In genomic region chr2:71227398-71227797, GRCm38 (mm10) we compare ENCODE assay signal across 15 mouse cellular contexts. TPM values are rescaled to one million over a fixed set of nuclear protein-coding genes. Genes with fewer than 3 reads are reported as not detected.
DNase-seq lines count a peak whose midpoint lies in the region; ATAC-seq and TF ChIP-seq lines count a peak whose summit lies in the region.
"Had no signal": no experiment of that assay in that cellular context is flagged by ENCODE, and none has a peak within 500 bp of the region (broad histone marks: within the 10 kb centered on the region; RNA-seq: fewer than 3 reads in every experiment).

No protein-coding gene starts in this region.

- no peaks in the 10 kb centered on the region for H3K4me1 ChIP-seq in heart, postnatal 0 days (ENCODE audit: control insufficient read depth, insufficient read depth)
- no peaks in the 10 kb centered on the region for H3K4me1 ChIP-seq in midbrain, embryonic 11.5 days (ENCODE audit: control insufficient read depth, insufficient read depth, low read length)
- 0 out of 2 replicates have a peak, but pooled peaks cover 3% of the 10 kb centered on the region for H3K4me1 ChIP-seq in midbrain, embryonic 16.5 days (ENCODE audit: control insufficient read depth, insufficient read depth, low read length)
- H3K4me1 ChIP-seq in stomach, postnatal 0 days (replicated peaks; ENCODE audit: control insufficient read depth, insufficient read depth) = no peaks in the 10 kb centered on the region
- H3K4me1 ChIP-seq: embryonic facial prominence, embryonic 15.5 days had no signal

- no peak overlapping the region for H3K27ac ChIP-seq in heart, postnatal 0 days (ENCODE audit: low read depth)
- no peak overlapping the region for H3K27ac ChIP-seq in midbrain, embryonic 11.5 days (ENCODE audit: low read depth, low read length)
- H3K27ac ChIP-seq in midbrain, embryonic 16.5 days (ENCODE audit: low read length) = no peak overlapping the region
- H3K27ac ChIP-seq in stomach, postnatal 0 days (replicated peaks) = no peak overlapping the region
- H3K27ac ChIP-seq: embryonic facial prominence, embryonic 15.5 days; midbrain, embryonic 13.5 days had no signal

- H3K27me3 ChIP-seq in heart, postnatal 0 days (ENCODE audit: control insufficient read depth, insufficient read depth, low read length) = no peaks in the 10 kb centered on the region
- no peaks in the 10 kb centered on the region for H3K27me3 ChIP-seq in midbrain, embryonic 11.5 days (ENCODE audit: control insufficient read depth, insufficient read depth, low read length)
- no peaks in the 10 kb centered on the region for H3K27me3 ChIP-seq in midbrain, embryonic 16.5 days (ENCODE audit: control insufficient read depth, insufficient read depth, low read depth, low read length)
- no peaks in the 10 kb centered on the region for H3K27me3 ChIP-seq in stomach, postnatal 0 days (ENCODE audit: control insufficient read depth, insufficient read depth, low read length)
- H3K27me3 ChIP-seq: embryonic facial prominence, embryonic 15.5 days; midbrain, embryonic 13.5 days had no signal

- 0 out of 2 replicates have a peak, but pooled peaks cover 3% of the 10 kb centered on the region for H3K9me3 ChIP-seq in heart, postnatal 0 days (replicated peaks; ENCODE audit: control insufficient read depth, low read length)
- H3K9me3 ChIP-seq in midbrain, embryonic 11.5 days (ENCODE audit: control insufficient read depth, low read length) = no peaks in the 10 kb centered on the region
- H3K9me3 ChIP-seq in midbrain, embryonic 16.5 days (replicated peaks; ENCODE audit: control insufficient read depth, low read length, poor library complexity, severe bottlenecking) = no peaks in the 10 kb centered on the region
- no peaks in the 10 kb centered on the region for H3K9me3 ChIP-seq in stomach, postnatal 0 days (ENCODE audit: control insufficient read depth, low read length)
- H3K9me3 ChIP-seq: embryonic facial prominence, embryonic 15.5 days; G1E; midbrain, embryonic 13.5 days had no signal

- no peak for DNase-seq in heart, postnatal 0 days (ENCODE audit: low spot score)
- DNase-seq in heart, adult 8-10 months (ENCODE audit: low spot score) = no peak
- peak; percentile 69 for DNase-seq in midbrain, embryonic 11.5 days (ENCODE audit: low spot score, missing footprints)
- peak; percentile 6 for DNase-seq in Muller cell, postnatal 12 days (ENCODE audit: inconsistent ontology term)
- DNase-seq in stomach, postnatal 0 days (ENCODE audit: low spot score) = no peak
- DNase-seq in adrenal gland, adult 8-10 months = no peak
- DNase-seq: adrenal gland, postnatal 14 days; cerebellum, adult 18-20 months; heart, adult 11 months; kidney, postnatal 10 days; layer of hippocampus, postnatal 36 days had no signal

- ATAC-seq in heart, postnatal 0 days (ENCODE audit: insufficient read depth, low read depth) = no peak
- no peak for ATAC-seq in midbrain, embryonic 11.5 days (ENCODE audit: low FRiP score)
- ATAC-seq in midbrain, embryonic 16.5 days = no peak
- no peak for ATAC-seq in stomach, postnatal 0 days (ENCODE audit: low FRiP score, low TSS enrichment)
- ATAC-seq: midbrain, embryonic 13.5 days had no signal

- peak; percentile 25; the same call in 1 of the 2 replicates for TF ChIP-seq CTCF in heart, postnatal 0 days (IDR thresholded peaks at IDR 0.05; ENCODE audit: low read depth)
- peak; percentile 65 for TF ChIP-seq CTCF in stomach, postnatal 0 days (IDR thresholded peaks at IDR 0.05; ENCODE audit: low read depth)

- no peak overlapping the region for H3K4me2 ChIP-seq in heart, postnatal 0 days (ENCODE audit: low read depth, low read length)
- no peak overlapping the region for H3K4me2 ChIP-seq in midbrain, embryonic 11.5 days
- no peak overlapping the region for H3K4me2 ChIP-seq in midbrain, embryonic 16.5 days (ENCODE audit: low read length)
- H3K4me2 ChIP-seq in stomach, postnatal 0 days (replicated peaks; ENCODE audit: low read depth) = no peak overlapping the region
- H3K4me2 ChIP-seq: embryonic facial prominence, embryonic 15.5 days; midbrain, embryonic 13.5 days had no signal

- H3K4me3 ChIP-seq in heart, postnatal 0 days (ENCODE audit: low read depth, low read length) = no peak overlapping the region
- H3K4me3 ChIP-seq in midbrain, embryonic 11.5 days (ENCODE audit: low read depth, low read length) = no peak overlapping the region
- no peak overlapping the region for H3K4me3 ChIP-seq in midbrain, embryonic 16.5 days (ENCODE audit: low read depth, low read length)
- H3K4me3 ChIP-seq in stomach, postnatal 0 days (ENCODE audit: low read depth, low read length) = no peak overlapping the region
- H3K4me3 ChIP-seq: embryonic facial prominence, embryonic 15.5 days; midbrain, embryonic 13.5 days had no signal

- WGBS in heart, postnatal 0 days = 47% methylated on average over 1 of the region's 1 CpGs
- WGBS in midbrain, embryonic 11.5 days = 66% methylated on average over 1 of the region's 1 CpGs
- WGBS in midbrain, embryonic 16.5 days = 23% methylated on average over 1 of the region's 1 CpGs
- 22% methylated on average over 1 of the region's 1 CpGs for WGBS in stomach, postnatal 0 days

- H3K9ac ChIP-seq in heart, postnatal 0 days (replicated peaks; ENCODE audit: low read depth, low read length) = no peak overlapping the region
- no peak overlapping the region for H3K9ac ChIP-seq in midbrain, embryonic 11.5 days (ENCODE audit: low read length)
- no peak overlapping the region for H3K9ac ChIP-seq in midbrain, embryonic 16.5 days (ENCODE audit: low read depth, low read length)
- H3K9ac ChIP-seq in stomach, postnatal 0 days (ENCODE audit: low read length) = no peak overlapping the region
- H3K9ac ChIP-seq: embryonic facial prominence, embryonic 15.5 days; midbrain, embryonic 13.5 days had no signal

- no peak for TF ChIP-seq EP300 in heart, postnatal 0 days (IDR thresholded peaks at IDR 0.05; ENCODE audit: low read depth)
- no peak for TF ChIP-seq EP300 in stomach, postnatal 0 days (optimal IDR thresholded peaks at IDR 0.05)

- H3K36me3 ChIP-seq in heart, postnatal 0 days (replicated peaks; ENCODE audit: control insufficient read depth, insufficient read depth, low read length) = peaks cover 30% of the 10 kb centered on the region
- peaks cover 9% of the 10 kb centered on the region for H3K36me3 ChIP-seq in midbrain, embryonic 11.5 days (ENCODE audit: control insufficient read depth, insufficient read depth, low read length)
- peaks cover 21% of the 10 kb centered on the region for H3K36me3 ChIP-seq in midbrain, embryonic 16.5 days (ENCODE audit: control insufficient read depth, insufficient read depth, low read length)
- H3K36me3 ChIP-seq in stomach, postnatal 0 days (ENCODE audit: control insufficient read depth, insufficient read depth, low read length) = peaks cover 13% of the 10 kb centered on the region; the same call in 1 of the 2 replicates

RNA-seq across cellular contexts. Expression of gene Dync1i2, which starts 15.9 kb away (rescaled TPM):
- total RNA-seq in heart, postnatal 0 days (2014; rRNA removed; ENCODE audit: low replicate concordance) = 48.5 and 53.7 TPM in 2 replicates
- 55.6 and 57.4 TPM in 2 replicates for polyA plus RNA-seq in heart, postnatal 0 days (2015; fragmentation: Nextera tagmentation; extraction: Ambion mirVana)
- total RNA-seq in heart, adult 8-10 months (2022) = 10 to 100 TPM; 53.5 to 61.3 (median 59.5) TPM
- 189 and 206 TPM in 2 replicates for polyA plus RNA-seq in midbrain, embryonic 11.5 days (2014; fragmentation: Nextera tagmentation; extraction: Ambion mirVana)
- polyA plus RNA-seq in midbrain, embryonic 16.5 days (2015; fragmentation: Nextera tagmentation; extraction: Ambion mirVana) = 190 and 199 TPM in 2 replicates
- polyA plus RNA-seq in stomach, postnatal 0 days (2015; fragmentation: Nextera tagmentation; extraction: Ambion mirVana) = 55.5 and 59.2 TPM in 2 replicates
- 10 to 100 TPM; 90.8 to 98.5 (median 95.7) TPM for total RNA-seq in adrenal gland, adult 8-10 months (2022)

Comparison
In these comparisons a context has a peak if more than half of its experiments do, and no peak if none do; other contexts are left out.
1. DNase-seq: peak in midbrain, embryonic 11.5 days (single experiment) and Muller cell, postnatal 12 days (single experiment); none in heart, postnatal 0 days (single experiment), heart, adult 8-10 months (single experiment), stomach, postnatal 0 days (single experiment) and adrenal gland, adult 8-10 months (single experiment).